Mouse (Mus musculus) lung, adult 2 months (tissue): Measurements from ENCODE around the gene Slc6a12.

Experiments
- CTCF ChIP-seq: fragments of 200-500 bp; IDR thresholded peaks from 2 replicates; pipeline ENCODE4 v1.5.1; 2011; ENCODE audit warnings: mild to moderate bottlenecking, low read length, control low read depth; ENCODE audit not compliant: insufficient read depth
- POLR2A ChIP-seq: fragments of 200-500 bp; IDR thresholded peaks from 2 replicates; pipeline ENCODE4 v1.6.1; 2011; ENCODE audit warnings: low read depth, mild to moderate bottlenecking, control low read depth, low read length, borderline replicate concordance; ENCODE audit errors: extremely low read depth

DNA sequence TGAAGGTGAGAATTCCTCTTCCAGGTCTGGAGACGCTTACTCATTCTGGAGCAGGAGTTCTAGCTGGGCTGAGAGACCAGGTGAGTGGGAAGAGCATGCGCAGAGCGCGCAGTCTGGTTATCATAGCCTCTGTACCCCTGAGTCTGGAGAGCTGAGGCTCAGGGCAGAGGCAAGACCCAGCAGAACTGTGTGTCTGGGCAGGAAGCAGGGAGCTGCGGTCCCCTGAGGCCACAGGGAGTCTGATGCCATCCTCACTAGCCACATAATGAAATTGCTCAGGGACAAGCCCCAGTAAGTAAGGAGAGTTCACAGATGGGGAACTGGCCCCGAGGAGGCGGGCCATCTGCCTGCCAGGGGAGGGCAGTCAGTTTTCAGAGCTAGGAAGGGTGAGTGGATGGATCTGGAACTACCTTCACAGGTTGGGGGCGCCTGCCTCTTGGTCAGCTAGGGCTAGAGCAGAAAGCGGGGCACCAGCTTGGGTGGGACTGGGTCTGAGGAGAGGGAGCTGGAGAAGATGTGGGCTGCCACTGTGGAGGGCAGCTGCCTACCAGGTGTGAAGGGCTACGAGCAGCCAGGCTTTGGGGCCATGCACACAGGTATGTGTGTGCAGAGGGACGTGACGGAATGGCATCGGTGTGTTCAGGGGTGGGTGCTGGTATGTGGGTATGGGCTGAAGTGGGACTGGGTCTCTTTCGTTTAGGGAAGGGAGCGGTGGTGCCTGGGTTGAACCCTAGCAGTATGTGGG lies at the start of gene Slc6a12:
- TF ChIP-seq CTCF (no peak), POLR2A (no peak)
